Mouse (Mus musculus) bone marrow, adult 2 months (tissue): ENCODE measurements around the gene Acp2. TPM values are rescaled to one million over a fixed set of nuclear protein-coding genes. Genes with fewer than 3 reads are reported as not detected.

Source experiments
- H3K27ac ChIP-seq: fragments of 200-500 bp; 2 replicates; pipeline ENCODE4 v1.5.1; 2012; ENCODE audit warnings: low read depth, mild to moderate bottlenecking, control low read depth, inconsistent platforms, low read length; ENCODE audit not compliant: control insufficient read depth, poor library complexity, insufficient read depth
- H3K4me1 ChIP-seq: fragments of 200-500 bp; 2 replicates; pipeline ENCODE4 v1.6.1; 2011; ENCODE audit warnings: low read length; ENCODE audit not compliant: control insufficient read depth, insufficient read depth
- H3K4me3 ChIP-seq: fragments of 200-500 bp; replicated peaks from 2 replicates; pipeline ENCODE3; 2011; ENCODE audit warnings: mild to moderate bottlenecking, low read depth, low read length, control low read depth; ENCODE audit not compliant: control insufficient read depth
- CTCF ChIP-seq: fragments of 200-500 bp; IDR thresholded peaks from 2 replicates; pipeline ENCODE4 v1.5.1; 2011; ENCODE audit warnings: low read length, control low read depth; ENCODE audit not compliant: control insufficient read depth, insufficient read depth
- POLR2A ChIP-seq: fragments of 200-500 bp; IDR thresholded peaks from 2 replicates; pipeline ENCODE4 v1.6.1; 2011; ENCODE audit warnings: low read depth, mild to moderate bottlenecking, control low read depth, low read length, borderline replicate concordance; ENCODE audit not compliant: control insufficient read depth
- WGBS: fragments of 180-500 bp; shearing (Covaris S2); methylation state at CpG from one replicate; pipeline ENCODE4 v1.1.7; 2018; 5-methylcytosine and 5-hydroxymethylcytosine counted together
- polyA plus RNA-seq: library from polyadenylated mRNA; stranded (reverse); fragments of >200 nt; gene quantifications from 2 replicates; pipeline ENCODE4 v1.2.4, GENCODE M21; 2011; ENCODE audit warnings: low replicate concordance; ENCODE audit not compliant: missing spikeins, insufficient read depth, insufficient read length

Acp2 gene
- polyA plus RNA-seq, 1 experiment = 11.9 TPM

DNA sequence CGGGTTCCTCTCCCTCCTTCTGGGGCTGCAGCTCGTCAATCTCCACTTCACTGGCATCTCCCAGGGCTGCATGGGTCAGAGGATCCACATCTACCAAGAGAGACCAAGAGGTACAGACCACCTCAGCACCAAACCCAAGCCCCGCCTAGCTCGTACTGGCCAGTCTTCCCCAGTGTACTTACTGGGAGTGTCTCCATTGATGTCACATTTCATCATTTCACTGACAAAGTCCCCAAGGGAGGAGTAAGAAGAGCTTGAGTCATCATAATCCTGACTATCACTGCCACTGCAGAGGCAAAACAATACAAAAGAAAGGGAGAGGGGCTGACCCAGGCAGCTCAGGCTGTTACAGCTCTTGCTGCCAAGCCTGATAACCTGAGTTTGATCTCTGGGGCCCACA is 35.1 kb upstream of the Acp2 start:
- Histone ChIP-seq H3K4me1 (no peaks in the 10 kb centered on the region), H3K4me3 (no peak overlapping the region), H3K27ac (no peak overlapping the region)
- TF ChIP-seq CTCF (no peak), POLR2A (no peak)
- WGBS = 84% methylated on average over 4 of the region's 4 CpGs

GRCm38 (mm10) chr2:91169587-91170322 is 32.9 kb upstream of the Acp2 start:
- Histone ChIP-seq H3K27ac (no peak overlapping the region), H3K4me3 (no peak overlapping the region), H3K4me1 (no peaks in the 10 kb centered on the region)
- no peak for TF ChIP-seq CTCF
- TF ChIP-seq POLR2A = no peak
- 91% methylated on average over 25 of the region's 25 CpGs for WGBS

DNA sequence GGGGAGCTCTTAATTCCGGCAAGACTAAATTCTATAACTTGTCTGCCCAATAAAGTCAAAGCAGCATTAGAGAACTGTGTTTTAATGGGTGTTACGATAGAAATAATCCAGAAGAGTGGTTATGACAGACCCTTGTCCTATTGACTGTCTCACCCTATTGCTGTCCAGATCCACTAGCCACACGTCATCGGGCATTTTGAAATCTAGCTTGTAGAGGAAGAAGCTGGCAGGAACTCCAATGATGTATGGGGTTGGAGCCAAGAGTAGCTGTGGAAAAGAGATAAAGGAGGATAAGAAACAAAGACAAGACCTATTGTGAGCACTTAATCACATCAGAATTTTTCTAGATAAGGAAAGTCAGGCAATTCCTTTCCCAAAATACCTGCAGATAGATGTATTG is 27.2 kb upstream of the Acp2 start:
- 69% methylated on average over 4 of the region's 4 CpGs for WGBS
- TF ChIP-seq CTCF = no peak
- no peak for TF ChIP-seq POLR2A
- H3K27ac ChIP-seq = no peak overlapping the region
- no peak overlapping the region for H3K4me3 ChIP-seq
- no peaks in the 10 kb centered on the region for H3K4me1 ChIP-seq

- H3K4me3 ChIP-seq = no peak overlapping the region
- H3K4me1 ChIP-seq = no peaks in the 10 kb centered on the region
- TF ChIP-seq POLR2A (no peak), CTCF (no peak)
- H3K27ac ChIP-seq = no peak overlapping the region
- whole genome bisulfite sequencing = 92% methylated on average over 6 of the region's 6 CpGs
These were observed 26.5 kb upstream of the Acp2 start for GRCm38 (mm10) chr2:91176234-91176633.

DNA sequence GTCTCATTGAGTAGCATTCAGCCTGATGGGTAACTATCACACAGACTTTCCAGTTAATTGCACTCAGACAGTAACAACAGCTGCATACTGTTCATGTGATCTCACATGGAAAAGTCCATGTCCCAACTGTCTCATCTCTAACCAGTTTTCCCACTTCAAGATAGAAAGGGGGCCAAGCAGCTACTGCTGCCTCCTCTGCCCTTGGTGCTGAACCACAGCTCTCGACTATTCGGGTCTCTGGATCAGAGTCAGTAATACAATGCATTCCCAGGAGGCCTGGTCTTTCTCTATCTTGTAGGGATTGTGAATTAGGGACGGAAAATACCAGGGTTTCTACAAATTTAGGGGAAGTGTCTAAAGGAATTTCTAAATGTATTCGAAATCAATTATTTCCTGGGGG is 22.9 kb upstream of the Acp2 start:
- WGBS = 82% methylated on average over 4 of the region's 4 CpGs
- no peak for TF ChIP-seq POLR2A
- no peak for TF ChIP-seq CTCF
- Histone ChIP-seq H3K27ac (no peak overlapping the region), H3K4me1 (peaks cover 5% of the 10 kb centered on the region; the same call in 1 of the 2 replicates), H3K4me3 (no peak overlapping the region)

DNA sequence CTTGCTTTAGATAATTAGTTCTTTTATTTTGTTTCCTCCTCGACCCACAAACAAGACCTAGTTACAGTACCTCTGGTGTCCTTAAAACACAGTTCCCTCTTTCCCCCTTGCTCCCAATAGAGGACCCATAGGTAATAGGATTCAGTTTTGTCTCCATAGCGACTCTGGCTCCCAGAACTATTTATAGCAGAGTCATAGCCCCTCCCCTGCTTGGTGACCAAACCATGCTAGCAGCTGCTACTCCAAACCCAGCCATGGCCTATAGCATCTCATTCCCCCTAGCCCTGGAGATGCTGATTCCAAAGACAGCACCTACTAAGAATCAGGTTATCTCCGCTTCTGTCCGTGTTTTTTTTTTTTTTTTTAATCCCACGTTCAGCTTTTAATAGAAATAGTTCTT is 22.0 kb upstream of the Acp2 start:
- H3K27ac ChIP-seq = no peak overlapping the region
- peaks cover 5% of the 10 kb centered on the region; the same call in 1 of the 2 replicates for H3K4me1 ChIP-seq
- WGBS = 64% methylated on average over 5 of the region's 5 CpGs
- TF ChIP-seq CTCF (no peak), POLR2A (no peak)
- no peak overlapping the region for H3K4me3 ChIP-seq

GRCm38 (mm10) chr2:91182016-91182404 is 20.7 kb upstream of the Acp2 start:
- H3K4me3 ChIP-seq = peak overlapping the region; percentile 78
- H3K27ac ChIP-seq = no peak overlapping the region
- no peak for TF ChIP-seq POLR2A
- no peak; the same call in 1 of the 2 replicates for TF ChIP-seq CTCF
- 2% methylated on average over 8 of the region's 8 CpGs for WGBS
- peaks cover 5% of the 10 kb centered on the region; the same call in 1 of the 2 replicates for H3K4me1 ChIP-seq

DNA sequence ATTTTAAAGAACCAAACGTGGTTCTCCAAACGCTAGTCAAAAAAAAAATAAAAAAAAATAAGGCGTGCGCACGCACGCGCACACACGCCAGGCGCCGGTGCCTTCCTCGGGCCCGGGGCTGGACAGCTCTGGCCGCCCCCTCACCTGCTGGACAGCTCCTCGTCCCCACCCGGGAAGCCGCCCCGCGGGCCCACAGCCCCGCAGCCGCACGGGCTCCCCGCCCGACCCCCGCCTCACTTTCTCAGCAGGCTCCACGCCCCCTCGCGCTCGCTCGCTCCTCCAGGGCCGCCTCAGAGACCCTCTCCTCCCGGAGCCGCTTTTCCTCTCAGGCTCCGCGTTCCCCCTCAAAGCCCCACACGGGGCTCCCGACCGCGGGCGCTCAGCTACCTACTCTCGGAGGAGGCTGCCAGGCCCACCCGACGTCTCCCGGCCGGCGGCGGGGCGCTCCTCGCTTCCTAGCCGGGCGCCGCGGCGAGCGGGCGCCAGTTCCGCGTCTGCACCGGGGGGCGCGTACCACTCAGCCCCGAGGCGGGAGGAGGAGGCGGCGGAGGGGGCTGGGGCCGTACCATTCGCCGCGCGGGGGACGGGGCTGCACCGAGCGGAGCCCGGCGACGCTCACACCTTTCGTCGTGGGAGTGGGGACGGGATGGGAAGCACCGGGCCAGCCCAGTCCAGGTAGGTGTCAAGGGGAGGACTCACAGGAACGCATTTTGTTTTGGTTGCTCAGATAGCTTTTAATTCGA is 20.1 kb upstream of the Acp2 start:
- Histone ChIP-seq H3K4me1 (peaks cover 5% of the 10 kb centered on the region; the same call in 1 of the 2 replicates), H3K27ac (peak overlapping the region; percentile 90), H3K4me3 (peak overlapping the region; percentile 78)
- WGBS = under 1% methylated on average over 81 of the region's 81 CpGs
- TF ChIP-seq POLR2A = peak; percentile 42; the same call in 1 of the 2 replicates
- TF ChIP-seq CTCF = no peak

- Histone ChIP-seq H3K4me3 (peak overlapping the region; percentile 78), H3K4me1 (peaks cover 5% of the 10 kb centered on the region; the same call in 1 of the 2 replicates), H3K27ac (peak overlapping the region; percentile 90)
- WGBS = 0% methylated on average over 9 of the region's 9 CpGs
- no peak for TF ChIP-seq POLR2A
- no peak for TF ChIP-seq CTCF
These were observed 19.6 kb upstream of the Acp2 start for GRCm38 (mm10) chr2:91183148-91183513.
